Mouse (Mus musculus) lung, embryonic 16.5 days (tissue): ENCODE measurements around the gene Olfr768. TPM values are rescaled to one million over a fixed set of nuclear protein-coding genes. Genes with fewer than 3 reads are reported as not detected.

Experiments used
- polyA plus RNA-seq: library from polyadenylated mRNA; unstranded; fragments of >200 nt; fragmentation: Nextera tagmentation; extraction: Ambion mirVana; gene quantifications from 2 replicates; pipeline ENCODE4 v1.2.1, GENCODE M21; 2015

The Olfr768 gene
- polyA plus RNA-seq, 1 experiment from 2014 or later = not detected

Other genes with a start within 250 kb of the Olfr768 start
- gene Gdf11, start 207.7 kb downstream of the Olfr768 start, polyA plus RNA-seq = 3.0 and 3.1 TPM in 2 replicates
- 568 and 590 TPM in 2 replicates for gene Cd63, start 198.4 kb downstream of the Olfr768 start, polyA plus RNA-seq
- 16.0 and 24.8 TPM in 2 replicates for gene Rdh5, start 176.5 kb downstream of the Olfr768 start, polyA plus RNA-seq
- 213 and 216 TPM in 2 replicates for gene Bloc1s1, start 175.3 kb downstream of the Olfr768 start, polyA plus RNA-seq
- 8.5 and 12.2 TPM in 2 replicates for gene Itga7, start 165.6 kb downstream of the Olfr768 start, polyA plus RNA-seq
- gene Mettl7b, start 138.4 kb downstream of the Olfr768 start, polyA plus RNA-seq = 0.20 and 0.23 TPM in 2 replicates
- not detected in 2 replicates for gene Olfr9, start 109.9 kb downstream of the Olfr768 start, polyA plus RNA-seq
- gene Olfr763, start 88.6 kb downstream of the Olfr768 start, polyA plus RNA-seq = not detected in 2 replicates
- not detected in 2 replicates for gene Olfr764-ps1, start 59.5 kb downstream of the Olfr768 start, polyA plus RNA-seq
- not detected in 2 replicates for gene Olfr765, start 49.4 kb downstream of the Olfr768 start, polyA plus RNA-seq
- gene Olfr766-ps1, start 30.4 kb downstream of the Olfr768 start, polyA plus RNA-seq = not detected in 2 replicates
- not detected in 2 replicates for gene Olfr767, start 16.5 kb downstream of the Olfr768 start, polyA plus RNA-seq
- gene Olfr769, start 18.5 kb upstream of the Olfr768 start, polyA plus RNA-seq = not detected in 2 replicates
- gene Olfr770, start 39.6 kb upstream of the Olfr768 start, polyA plus RNA-seq = not detected in 2 replicates
- not detected in 2 replicates for gene Olfr771, start 65.4 kb upstream of the Olfr768 start, polyA plus RNA-seq
- not detected in 2 replicates for gene Olfr772, start 78.5 kb upstream of the Olfr768 start, polyA plus RNA-seq
- not detected in 2 replicates for gene Olfr773, start 88.0 kb upstream of the Olfr768 start, polyA plus RNA-seq
- gene Olfr774, start 136.8 kb upstream of the Olfr768 start, polyA plus RNA-seq = not detected in 2 replicates
- gene Olfr775, start 149.0 kb upstream of the Olfr768 start, polyA plus RNA-seq = not detected in 2 replicates
- gene Olfr776, start 159.8 kb upstream of the Olfr768 start, polyA plus RNA-seq = not detected in 2 replicates
- not detected in 2 replicates for gene Olfr777, start 172.1 kb upstream of the Olfr768 start, polyA plus RNA-seq
- not detected in 2 replicates for gene Olfr780, start 218.7 kb upstream of the Olfr768 start, polyA plus RNA-seq
- not detected in 2 replicates for gene Olfr781, start 229.5 kb upstream of the Olfr768 start, polyA plus RNA-seq
- not detected in 2 replicates for gene Olfr782, start 249.5 kb upstream of the Olfr768 start, polyA plus RNA-seq